Mouse (Mus musculus) thymus, postnatal 36 days (tissue): ENCODE measurements at regions not wholly inside any gene's neighbourhood (a gene's known extent, or its start where the extent isn't known, plus 50 kb on each side); places are given as distances from the start of the nearest gene placed in this dataset.
"Not testable (repeated sequence)": the region's sequence is repeated elsewhere in the genome, so short reads cannot be mapped to it uniquely, and the experiment has no call there.

ENCODE experiments used
- DNase-seq, 2 experiments: peaks; one replicate each; pipeline ENCODE4 v3.0.0; 2022; ENCODE audit warnings: mixed read lengths in 2 of 2

DNA sequence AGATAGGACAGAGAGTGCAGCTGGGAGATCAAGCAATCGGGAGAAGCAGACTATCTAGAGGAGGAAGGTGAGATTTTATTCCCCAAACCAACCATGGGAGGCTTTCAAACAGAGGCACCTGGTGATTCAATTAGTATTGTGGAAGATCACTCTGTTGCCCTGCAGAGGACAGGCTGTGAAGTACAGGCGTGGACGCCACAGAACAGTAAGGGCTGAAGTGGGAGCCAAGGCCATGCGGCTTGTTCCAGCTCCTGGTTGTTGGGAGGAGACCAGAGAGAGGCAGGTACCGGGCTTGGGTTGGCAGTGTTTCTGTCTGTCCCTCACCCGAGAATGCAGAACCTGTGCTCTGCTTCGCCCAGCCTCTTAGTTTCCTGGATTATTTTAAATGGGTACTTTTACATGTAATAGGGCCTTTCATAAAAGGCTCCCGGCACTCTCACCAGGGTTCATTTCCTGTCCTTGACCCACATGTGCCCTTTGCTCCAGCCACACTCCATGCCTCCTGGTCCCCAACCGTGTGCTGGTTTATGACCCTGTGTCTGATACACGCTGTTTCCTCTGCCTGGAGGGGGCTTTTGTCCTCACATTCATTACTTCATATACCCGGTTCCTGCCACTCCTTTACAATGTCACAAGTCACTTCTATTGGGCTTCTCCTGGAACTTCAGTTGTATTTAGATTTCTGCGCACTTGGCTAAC is 58.3 kb downstream of the Vcpkmt start:
- no peak for DNase-seq

DNA sequence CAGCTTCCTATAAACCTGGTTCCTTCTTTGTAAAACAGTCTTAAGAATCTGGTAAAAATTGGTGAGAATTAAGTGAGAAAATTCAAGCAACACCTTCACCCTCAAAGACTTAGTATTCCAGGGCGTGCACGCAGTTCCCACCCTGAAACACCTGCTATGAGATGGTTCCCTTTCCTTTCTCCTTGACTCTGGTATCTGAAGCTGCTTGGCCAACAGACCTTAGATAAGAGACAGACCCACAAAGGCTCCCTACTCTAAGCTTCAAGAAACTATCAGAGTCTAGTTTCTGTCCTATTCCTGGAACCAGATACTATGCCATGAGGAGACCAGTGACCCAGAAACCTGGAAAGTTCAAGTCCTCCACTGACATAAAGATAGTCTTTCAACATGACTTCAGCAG is 63.0 kb downstream of the Vcpkmt start:
- DNase-seq: no peak

DNA sequence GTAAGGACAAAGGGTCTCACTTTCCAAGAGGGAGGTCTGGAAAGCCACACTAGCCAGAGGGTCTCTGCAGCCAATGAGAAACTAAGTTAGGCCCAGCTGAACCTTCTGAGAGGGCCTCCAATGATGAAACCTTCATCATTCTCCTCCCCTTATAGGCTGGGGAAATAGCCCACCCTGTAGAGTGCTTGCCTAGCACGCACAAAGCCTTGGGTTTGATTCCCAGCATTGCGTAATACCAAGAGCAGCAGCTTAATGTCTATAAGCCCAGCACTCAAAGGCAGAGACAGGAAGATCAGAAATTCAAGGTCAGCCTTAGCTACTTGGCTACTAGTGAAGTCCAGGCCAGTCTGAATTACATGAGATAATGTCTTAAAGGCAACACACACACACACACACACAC is 63.8 kb downstream of the Vcpkmt start:
- DNase-seq: no peak

DNA sequence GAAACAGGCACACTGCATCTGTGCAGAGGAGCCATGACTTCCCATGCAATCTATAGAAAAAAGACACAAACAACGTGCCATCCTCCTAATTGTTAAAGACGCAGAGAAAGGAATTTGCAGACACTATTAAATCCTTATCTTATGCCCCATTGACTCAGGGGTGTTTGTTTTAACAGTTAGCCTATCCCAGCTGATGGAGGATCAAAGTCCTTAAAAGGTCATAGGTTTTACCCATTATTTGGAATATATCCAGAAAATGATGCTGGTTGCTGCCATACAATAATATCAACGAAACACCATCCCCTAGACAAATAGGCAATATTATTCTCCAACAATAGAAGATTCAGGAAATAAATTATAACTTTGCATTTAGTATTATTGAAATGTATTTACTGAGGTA is 65.2 kb downstream of the Vcpkmt start:
- no peak for DNase-seq

DNA sequence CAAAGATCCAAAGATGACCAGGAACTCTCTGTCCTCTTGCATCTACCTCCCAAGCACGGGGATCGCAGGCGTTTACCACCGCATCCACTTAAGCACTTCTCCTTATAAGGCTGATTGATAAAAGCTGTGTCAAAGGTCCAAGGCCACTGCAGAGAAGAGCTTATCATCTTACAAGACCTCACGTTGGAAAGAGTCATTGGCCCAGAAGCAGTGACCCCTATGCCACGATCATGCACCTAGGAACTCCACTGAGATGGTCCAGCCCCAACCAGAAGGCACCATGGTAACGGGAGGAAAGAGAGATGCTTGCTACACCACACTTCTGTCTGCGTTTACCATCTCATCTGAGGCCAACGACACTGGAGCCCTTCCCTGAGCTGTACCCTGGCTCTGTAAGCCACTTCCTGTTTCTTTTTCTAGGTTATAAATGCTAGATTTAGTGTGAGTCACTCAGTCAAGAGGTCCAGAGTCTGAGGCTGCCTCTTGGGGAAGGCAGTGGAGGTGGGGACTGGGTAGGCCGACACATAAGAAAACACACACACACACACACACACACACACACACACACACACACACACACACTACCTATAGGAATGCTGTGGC is 66.4 kb downstream of the Vcpkmt start:
- peak; percentile 52 to 69 for DNase-seq

DNA sequence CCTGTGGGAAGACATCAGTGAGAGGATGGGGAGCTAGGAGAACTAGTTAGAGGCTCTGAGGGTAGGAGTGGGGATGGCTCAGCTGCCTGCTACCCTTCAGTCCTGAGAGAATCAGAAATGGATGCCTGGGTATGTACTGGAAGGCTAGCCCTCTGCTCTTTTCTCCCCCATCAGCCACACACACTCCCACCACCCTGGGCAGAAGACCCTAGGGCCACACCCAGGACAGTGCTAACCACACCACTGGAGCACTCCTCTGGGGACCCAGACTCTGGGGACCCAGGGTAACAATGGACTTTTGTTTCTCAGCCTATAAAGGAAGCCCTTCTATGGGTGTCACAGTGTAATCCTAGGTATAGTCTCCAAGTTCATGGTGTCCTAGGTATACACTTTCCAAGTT is 67.0 kb downstream of the Vcpkmt start:
- no peak for DNase-seq

DNA sequence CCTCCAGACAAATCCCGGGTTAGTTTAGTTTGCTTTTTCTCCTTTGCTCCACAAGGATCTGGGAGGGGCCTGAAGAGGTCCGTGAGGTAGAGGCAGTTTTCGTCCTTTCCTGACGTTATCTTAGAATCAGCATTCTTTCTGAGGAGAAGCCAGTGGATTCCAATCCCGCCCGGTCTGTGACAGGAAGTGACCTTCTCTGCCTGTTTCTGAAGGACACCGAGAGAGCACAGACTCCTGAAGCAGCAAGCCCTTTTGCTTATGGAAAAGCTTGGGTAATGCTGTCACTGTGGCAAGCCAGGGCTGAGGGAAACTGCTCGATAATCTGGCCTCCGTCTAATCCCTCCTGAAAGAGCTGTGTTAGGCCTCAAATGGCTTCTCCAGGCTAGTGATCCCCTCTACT is 67.7 kb downstream of the Vcpkmt start:
- no peak for DNase-seq

DNA sequence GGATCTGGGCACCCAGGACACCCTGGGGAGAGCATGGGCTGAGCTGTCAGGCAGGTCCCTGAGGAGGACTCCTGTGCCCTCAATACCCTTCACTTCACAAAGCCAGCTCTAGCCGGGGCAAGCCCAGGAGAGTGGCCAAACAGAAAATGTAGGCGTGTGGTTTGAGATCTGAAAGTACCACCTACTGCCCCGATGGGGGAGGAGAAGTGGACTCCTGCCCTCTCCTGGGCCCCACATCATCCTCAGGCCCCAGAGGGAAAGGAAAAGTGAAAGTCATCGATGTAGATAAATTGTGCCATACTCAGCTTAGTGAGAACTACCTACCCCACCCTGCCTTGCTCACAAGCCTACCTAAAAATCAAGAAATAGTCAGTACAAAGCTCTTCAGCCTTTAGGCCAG is 69.7 kb downstream of the Vcpkmt start:
- no peak for DNase-seq

DNA sequence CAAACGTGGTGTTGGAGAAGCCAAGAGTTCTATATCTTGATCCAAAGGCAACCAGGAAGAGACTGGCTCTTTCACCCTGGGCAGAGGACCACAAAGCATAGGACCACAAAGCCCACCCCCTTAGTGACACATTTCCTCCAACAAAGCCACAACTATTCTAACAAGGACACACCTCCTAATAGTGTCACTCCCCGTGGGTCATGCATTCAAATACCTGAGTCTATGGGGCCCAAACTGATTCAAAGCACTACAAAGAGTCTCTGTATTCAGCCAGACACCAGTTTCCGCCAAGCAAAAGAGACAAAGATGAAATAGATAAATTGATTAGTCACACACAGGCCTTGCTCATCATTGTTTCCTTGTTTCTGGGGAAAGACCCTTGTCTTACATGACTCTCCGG is 72.1 kb downstream of the Vcpkmt start:
- DNase-seq: no peak

DNA sequence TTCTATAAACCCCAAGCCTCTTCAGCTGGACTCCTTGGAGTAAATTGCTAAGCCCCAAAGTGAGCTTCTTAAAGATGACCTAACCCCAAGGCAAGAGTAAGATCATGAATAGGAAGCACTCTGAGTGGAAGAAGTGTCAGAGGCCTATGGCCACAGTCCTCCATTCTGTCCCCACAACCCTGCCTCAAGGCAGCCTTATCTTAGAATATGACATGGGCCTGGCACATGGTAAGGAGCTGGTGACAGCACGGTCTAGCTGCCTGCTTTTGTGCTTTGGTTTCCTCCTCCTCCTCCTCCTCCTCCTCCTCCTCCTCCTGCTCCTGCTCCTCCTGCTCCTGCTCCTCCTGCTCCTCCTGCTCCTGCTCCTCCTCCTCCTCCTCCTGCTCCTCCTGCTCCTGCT is 73.6 kb downstream of the Vcpkmt start:
- not testable (repeated sequence) for DNase-seq

DNA sequence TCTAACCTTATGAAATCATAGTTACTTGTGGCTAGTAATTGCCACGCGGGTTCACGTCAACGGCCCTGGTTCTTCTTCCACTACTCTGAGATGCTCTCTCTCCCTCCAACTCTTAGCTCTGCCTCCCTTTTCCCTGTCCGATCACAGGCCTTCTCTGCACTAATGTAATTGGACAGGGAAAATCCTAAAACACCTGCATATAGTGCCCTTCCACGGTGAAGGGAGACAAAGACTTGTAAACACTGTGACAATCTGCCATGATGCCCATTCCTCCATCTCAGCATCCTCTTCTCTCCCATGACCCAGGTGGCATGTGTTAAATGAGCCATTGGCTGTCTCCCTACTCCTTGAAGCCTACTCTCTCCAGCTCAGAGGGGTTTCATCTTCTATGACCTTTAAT is 74.9 kb downstream of the Vcpkmt start:
- no peak for DNase-seq

DNA sequence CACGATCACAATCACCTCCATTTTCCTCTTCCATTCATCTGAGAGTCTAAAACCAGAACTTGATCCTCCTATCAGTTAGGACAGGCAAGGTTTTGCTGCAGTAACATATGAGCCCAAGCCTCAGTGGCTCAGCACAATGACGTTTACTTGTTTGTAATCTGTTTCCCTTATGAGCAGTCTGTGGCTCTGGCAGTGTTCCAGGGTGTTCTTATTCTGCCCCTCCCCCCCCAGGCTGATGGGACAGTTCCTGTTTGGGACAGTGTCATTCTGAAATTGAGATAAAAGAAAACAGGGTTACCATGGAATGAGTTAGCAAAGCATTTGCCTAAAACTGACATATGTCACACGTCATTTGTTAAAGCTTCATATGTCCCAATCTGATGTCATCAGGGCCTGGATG is 75.5 kb downstream of the Vcpkmt start:
- no peak for DNase-seq

DNA sequence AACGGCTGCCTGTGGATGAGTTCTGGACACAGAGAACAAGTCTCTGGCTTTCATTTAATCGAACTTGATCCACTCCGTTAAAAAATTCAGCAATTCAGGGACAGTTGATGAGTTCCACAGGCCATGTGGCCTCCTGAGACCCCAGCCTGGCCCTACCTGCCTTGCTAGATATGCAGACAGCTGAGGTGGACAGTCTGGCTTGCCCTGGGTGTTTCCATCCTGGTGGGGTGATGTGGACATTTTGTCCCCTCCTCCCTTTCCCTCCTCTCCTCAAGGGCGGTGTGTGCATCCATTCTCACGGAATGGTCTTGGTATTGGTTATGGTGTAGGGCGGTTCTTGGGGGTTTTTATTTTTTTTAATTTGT is 80.1 kb downstream of the Vcpkmt start:
- DNase-seq: no peak

DNA sequence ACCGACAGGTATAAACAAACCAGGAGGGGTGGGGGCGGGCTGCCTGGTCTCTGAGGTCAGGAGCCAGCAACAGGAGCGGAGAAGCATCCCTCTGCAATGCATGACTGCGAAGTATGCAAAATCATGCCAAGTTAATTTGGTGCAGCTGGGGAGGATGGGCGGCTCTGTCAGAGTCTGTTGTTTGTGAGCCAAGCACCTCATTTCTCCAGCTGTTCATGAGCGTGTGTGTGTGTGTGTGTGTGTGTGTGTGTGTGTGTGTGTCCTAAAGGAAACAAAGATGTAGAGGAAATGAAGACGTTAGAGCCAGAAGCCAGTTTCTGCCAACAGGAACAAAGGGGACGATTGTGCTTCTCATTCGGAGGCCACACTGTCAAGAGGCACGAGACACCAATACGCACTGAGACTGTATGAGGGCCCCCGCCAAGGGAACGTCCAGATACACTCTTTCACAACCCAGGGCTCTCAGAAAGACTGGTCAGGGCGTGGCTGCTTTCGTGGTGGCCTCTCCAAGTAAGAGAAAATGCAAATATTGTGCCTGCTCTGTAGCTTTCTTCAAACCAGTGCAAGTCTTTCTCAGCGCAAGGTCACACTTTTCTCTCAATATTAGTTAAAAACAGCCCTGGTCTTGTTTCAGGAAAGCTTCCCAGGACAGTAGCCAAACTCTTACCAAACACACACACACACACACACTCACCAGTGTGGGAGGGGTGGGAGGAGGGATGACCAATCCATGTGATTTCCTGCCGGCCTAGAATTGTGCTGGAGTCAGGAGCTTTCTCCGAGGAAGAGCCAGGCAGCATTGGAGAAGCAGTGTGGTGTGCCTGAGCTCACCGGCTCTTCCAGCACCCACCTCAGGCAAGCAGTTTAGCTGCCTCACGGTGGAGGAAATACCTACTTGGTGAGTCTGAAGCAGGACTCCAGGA is 80.8 kb downstream of the Vcpkmt start:
- DNase-seq: peak; percentile 73 to 82

DNA sequence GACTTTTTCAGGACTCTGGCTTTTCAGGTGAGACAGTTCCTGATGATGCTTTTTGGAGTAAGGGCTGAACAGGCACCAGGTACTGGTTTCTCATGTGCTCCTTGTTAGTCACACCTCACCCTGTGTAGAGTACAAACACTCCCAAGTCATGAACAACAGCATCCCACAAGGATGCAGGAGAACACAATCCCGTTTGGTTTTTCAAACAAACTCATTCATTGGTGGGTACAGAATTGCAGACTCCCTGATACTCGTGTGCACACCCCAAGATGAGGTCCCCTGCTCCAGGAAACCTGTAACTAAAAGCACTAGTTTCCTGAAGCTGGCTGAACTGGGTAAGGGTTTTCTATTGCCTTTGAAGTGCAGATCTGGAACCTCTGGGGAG is 81.5 kb downstream of the Vcpkmt start:
- no peak for DNase-seq

DNA sequence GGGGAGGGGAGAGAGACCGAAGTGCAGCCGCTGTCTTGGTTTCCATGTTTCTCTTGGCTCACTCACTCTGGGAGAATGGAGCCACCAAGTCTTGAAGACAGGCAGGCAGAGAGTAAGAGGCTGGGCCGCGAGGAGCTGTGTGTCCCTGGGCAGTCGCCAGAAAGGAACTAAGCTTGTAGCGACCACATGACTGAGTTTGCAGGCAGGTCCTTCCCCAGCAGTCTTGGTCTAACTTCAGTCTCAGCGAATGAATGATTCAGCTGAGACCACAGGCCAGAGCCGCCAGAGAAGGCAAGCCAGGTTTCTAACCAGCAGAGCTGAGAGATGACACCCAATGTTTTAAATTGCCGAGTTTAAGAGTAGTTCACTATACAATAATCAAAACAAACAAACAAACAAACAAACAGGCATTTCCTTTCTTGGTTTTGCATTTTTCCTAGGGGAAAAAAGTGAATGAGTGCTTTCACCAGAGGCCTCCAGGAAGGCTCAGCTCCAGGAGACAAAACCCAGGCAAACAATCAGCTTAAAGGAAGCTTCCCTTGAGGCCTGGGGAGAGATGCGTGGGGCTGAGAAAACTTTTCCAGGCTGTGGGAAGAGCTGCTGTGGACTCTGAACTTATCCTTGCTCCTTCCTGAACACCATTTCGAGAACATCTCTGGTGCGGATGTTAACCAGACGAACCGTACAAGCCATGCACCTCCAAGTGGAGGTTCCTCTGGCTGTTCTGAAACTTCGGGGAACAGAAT is 82.1 kb downstream of the Vcpkmt start:
- no peak for DNase-seq

DNA sequence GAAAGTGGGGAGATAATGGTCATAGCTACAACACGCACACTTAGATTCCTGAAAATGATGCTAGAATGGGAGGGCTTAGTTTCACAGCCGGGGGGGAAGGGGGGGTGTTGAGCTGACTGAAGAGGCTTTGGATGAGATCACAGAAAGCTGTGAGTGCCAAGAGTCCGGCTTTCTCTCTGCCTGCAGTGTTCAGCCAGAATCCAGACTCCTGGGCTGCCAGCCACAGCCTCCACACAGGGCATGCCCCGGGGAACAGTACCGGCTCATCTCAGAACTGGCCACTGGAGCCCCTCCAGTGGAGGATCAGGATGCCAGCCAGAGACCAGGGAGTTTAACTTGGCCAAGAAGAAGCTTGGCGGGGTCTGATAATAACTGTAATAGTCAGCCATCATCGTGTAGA is 85.7 kb downstream of the Vcpkmt start:
- no peak for DNase-seq

DNA sequence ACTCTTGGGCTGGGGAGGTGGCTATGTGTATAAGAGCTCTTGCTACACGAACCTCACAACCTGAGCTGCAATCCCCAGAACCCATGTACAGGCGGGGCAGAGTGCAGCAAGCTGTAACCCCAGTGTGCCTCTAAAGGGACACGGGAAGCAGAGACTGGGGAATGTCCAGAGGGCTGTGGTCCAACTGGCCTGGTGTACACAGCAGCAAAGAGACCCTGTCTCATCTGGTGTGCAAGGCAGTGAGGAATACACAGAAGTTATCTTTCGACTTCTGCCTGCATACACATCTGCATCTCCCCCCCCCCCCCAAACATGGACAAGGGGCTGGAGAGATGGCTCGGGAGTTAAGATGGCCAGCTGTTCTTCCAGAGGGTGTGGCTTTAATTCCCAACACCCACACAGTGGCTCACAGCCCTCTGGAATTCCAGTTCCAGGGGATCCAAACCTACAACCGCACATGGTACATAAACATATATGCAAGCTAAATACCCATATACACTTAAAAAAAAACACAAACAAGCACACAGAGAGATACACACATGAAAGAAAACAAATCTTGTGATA is 86.4 kb downstream of the Vcpkmt start:
- DNase-seq: no peak

DNA sequence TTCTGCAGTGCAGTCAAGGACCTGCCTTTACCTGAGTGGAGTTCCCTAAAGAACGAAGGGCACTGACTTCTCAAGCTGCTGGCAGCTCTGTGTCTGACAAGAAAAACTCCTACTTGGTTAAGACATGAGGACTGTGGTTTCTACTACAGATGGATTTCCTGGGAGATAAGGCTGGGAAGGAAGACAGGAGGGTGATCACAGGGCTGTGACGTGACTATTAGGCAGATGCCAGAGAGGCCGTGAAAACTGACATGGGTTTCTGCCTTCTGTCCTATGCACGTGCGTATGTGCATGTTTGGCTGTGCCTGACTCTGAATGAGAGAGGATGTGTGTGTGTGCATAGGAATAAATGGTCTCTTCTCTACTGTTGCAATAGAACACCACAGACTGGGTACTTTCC is 87.1 kb downstream of the Vcpkmt start:
- no peak for DNase-seq

DNA sequence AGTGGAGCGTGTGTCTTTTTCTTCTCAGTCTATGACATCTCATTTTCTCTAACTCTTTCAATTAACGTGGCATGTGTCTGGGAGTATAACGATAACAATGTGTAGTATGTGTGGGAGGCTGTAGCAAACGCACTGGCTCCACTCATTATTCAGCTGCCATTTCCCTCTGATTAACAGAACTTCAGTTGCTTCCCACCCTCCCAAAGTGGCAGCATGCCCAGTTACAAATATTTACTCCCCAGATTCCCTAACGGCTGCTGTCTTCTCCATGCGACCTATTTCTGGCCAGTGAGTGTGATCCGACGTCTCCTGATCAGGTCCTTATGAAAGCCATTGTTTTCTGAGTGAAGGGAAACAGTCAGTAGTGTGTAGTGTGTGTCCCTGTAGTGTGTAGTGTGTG is 88.2 kb downstream of the Vcpkmt start:
- no peak for DNase-seq

DNA sequence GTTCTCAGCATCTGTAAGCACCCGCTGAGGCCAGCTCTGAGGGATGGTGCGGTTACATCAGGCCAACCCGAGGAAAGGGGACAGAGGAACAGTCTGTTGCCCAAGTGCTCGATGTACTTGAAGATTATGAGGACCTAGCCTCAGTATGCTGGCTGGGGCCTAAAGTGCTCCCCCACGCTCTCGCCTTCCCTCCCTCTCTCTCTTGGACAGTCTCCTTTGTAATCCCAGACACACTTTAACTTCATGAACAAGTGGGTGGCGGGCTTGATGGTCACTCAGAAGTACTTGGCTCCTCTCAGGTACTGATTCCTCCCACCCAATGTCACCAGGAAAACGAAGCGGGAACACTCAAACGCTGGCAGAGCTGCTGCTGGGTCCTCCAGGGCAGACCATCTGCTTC is 93.1 kb downstream of the Vcpkmt start:
- no peak for DNase-seq

DNA sequence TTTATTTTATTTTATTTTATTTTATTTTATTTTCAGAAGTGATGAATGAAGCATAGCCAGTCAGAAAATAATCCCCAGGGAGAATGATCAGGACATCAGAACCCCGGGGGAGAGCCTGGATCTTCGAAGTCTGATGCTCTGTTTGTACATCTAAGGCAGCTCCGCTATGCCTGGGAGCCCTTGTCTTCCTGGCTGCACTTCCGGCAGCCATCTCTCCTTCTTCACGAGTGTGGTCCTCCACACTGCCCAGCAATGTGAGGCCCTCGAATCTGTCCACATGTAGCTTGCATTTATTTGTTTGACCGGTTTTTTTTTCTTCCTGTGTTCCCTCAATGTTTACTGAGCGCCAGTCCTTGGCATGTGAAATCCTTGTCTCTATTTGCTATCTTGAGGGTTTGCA is 95.9 kb downstream of the Vcpkmt start:
- DNase-seq: no peak
